Mouse (Mus musculus): Measurements from ENCODE around the gene Pbx4. TPM values are rescaled to one million over a fixed set of nuclear protein-coding genes. Genes with fewer than 3 reads are reported as not detected.

The Pbx4 gene
- polyA plus RNA-seq, 1 experiment from 2014 or later: 2.0 TPM

- ATAC-seq (ENCODE audit: low read depth): no peak
- no peaks in the 10 kb centered on the region for H3K9me3 ChIP-seq (replicated peaks; ENCODE audit: control insufficient read depth, low read length)
- no peaks in the 10 kb centered on the region for H3K4me1 ChIP-seq (ENCODE audit: control insufficient read depth, low read depth, low read length)
- no peak overlapping the region for H3K4me2 ChIP-seq (ENCODE audit: low read depth, low read length)
- 40% methylated on average over 10 of the region's 10 CpGs for WGBS (ENCODE audit: insufficient replicate concordance)
- H3K27ac ChIP-seq (ENCODE audit: low read length): no peak overlapping the region
- no peak overlapping the region for H3K9ac ChIP-seq (ENCODE audit: low read depth, low read length)
- H3K4me3 ChIP-seq (ENCODE audit: low read depth, low read length): no peak overlapping the region
- H3K27me3 ChIP-seq (ENCODE audit: control insufficient read depth, insufficient read depth, low read depth, low read length): peaks cover 22% of the 10 kb centered on the region
- no peaks in the 10 kb centered on the region for H3K36me3 ChIP-seq (ENCODE audit: control insufficient read depth, insufficient read depth)
Observed at GRCm38 (mm10) chr8:69876097-69876496, 43.8 kb downstream of the Pbx4 start.

GRCm38 (mm10) chr8:69876967-69877366, 44.7 kb downstream of the Pbx4 start:
- Histone ChIP-seq H3K27ac (ENCODE audit: low read length) (no peak overlapping the region), H3K27me3 (ENCODE audit: control insufficient read depth, insufficient read depth, low read depth, low read length) (peaks cover 30% of the 10 kb centered on the region), H3K4me1 (ENCODE audit: control insufficient read depth, low read depth, low read length) (peaks cover 5% of the 10 kb centered on the region), H3K9ac (ENCODE audit: low read depth, low read length) (no peak overlapping the region), H3K36me3 (ENCODE audit: control insufficient read depth, insufficient read depth) (no peaks in the 10 kb centered on the region), H3K4me3 (ENCODE audit: low read depth, low read length) (no peak overlapping the region), H3K4me2 (ENCODE audit: low read depth, low read length) (no peak overlapping the region), H3K9me3 (replicated peaks; ENCODE audit: control insufficient read depth, low read length) (no peaks in the 10 kb centered on the region; the same call in 1 of the 2 replicates)
- no peak for ATAC-seq (ENCODE audit: low read depth)
- WGBS (ENCODE audit: insufficient replicate concordance): 66% methylated on average over 10 of the region's 10 CpGs

GRCm38 (mm10) chr8:69877396-69877795, 45.1 kb downstream of the Pbx4 start:
- H3K9ac ChIP-seq (ENCODE audit: low read depth, low read length): no peak overlapping the region
- no peak overlapping the region for H3K27ac ChIP-seq (ENCODE audit: low read length)
- H3K27me3 ChIP-seq (ENCODE audit: control insufficient read depth, insufficient read depth, low read depth, low read length): peaks cover 35% of the 10 kb centered on the region
- WGBS (ENCODE audit: insufficient replicate concordance): 58% methylated on average over 4 of the region's 4 CpGs
- H3K9me3 ChIP-seq (replicated peaks; ENCODE audit: control insufficient read depth, low read length): no peaks in the 10 kb centered on the region; the same call in 1 of the 2 replicates
- peaks cover 8% of the 10 kb centered on the region for H3K4me1 ChIP-seq (ENCODE audit: control insufficient read depth, low read depth, low read length)
- no peak for ATAC-seq (ENCODE audit: low read depth)
- no peaks in the 10 kb centered on the region for H3K36me3 ChIP-seq (ENCODE audit: control insufficient read depth, insufficient read depth)
- H3K4me2 ChIP-seq (ENCODE audit: low read depth, low read length): no peak overlapping the region
- no peak overlapping the region for H3K4me3 ChIP-seq (ENCODE audit: low read depth, low read length)

DNA sequence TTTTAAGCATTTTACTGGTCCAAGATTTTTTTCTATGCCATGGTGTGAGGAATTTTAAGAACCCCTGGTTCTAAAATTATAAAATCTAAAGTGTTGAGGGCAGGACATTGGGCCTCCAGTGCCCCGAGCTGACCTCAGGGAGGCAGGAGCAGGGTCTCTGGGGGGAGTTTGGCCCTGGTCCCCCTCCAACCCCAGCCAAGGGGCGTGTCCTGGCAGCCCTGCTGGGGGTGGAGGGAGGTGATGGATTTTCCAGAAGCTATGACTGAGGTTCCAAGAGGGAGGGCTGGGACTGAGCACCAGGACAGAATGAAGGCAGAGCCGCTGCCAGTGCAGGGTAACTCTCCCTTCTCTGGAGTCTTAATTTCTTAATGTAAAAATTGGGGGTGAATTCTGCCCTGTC, 45.7 kb downstream of the Pbx4 start:
- ATAC-seq (ENCODE audit: low read depth): no peak
- 47% methylated on average over 3 of the region's 3 CpGs for WGBS (ENCODE audit: insufficient replicate concordance)
- Histone ChIP-seq H3K9me3 (replicated peaks; ENCODE audit: control insufficient read depth, low read length) (no peaks in the 10 kb centered on the region; the same call in 1 of the 2 replicates), H3K27ac (ENCODE audit: low read length) (no peak overlapping the region), H3K4me3 (ENCODE audit: low read depth, low read length) (no peak overlapping the region), H3K27me3 (ENCODE audit: control insufficient read depth, insufficient read depth, low read depth, low read length) (peaks cover 41% of the 10 kb centered on the region), H3K4me1 (ENCODE audit: control insufficient read depth, low read depth, low read length) (peaks cover 8% of the 10 kb centered on the region), H3K9ac (ENCODE audit: low read depth, low read length) (no peak overlapping the region), H3K4me2 (ENCODE audit: low read depth, low read length) (no peak overlapping the region), H3K36me3 (ENCODE audit: control insufficient read depth, insufficient read depth) (no peaks in the 10 kb centered on the region)

DNA sequence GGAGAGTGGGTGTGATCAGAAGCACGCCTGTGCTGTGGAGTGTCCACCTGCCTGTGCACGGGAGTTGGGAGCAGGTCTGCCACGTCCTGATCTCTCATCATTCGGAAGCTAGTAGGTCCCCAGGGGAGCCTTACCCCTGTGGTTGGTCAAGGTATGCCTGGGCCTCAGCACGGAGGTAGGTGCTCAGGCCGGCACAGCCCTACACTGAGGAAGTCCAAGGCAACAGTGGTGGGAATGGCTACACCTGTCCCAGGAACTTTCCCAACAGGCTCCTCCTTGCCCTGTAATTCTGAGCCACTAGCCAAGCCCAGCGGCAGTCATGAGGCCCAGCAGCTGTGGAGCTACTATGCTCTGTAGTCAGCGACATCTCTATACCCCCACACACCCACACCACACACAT, 47.4 kb downstream of the Pbx4 start:
- H3K36me3 ChIP-seq (ENCODE audit: control insufficient read depth, insufficient read depth): no peaks in the 10 kb centered on the region
- no peak overlapping the region for H3K4me3 ChIP-seq (ENCODE audit: low read depth, low read length)
- 44% methylated on average over 8 of the region's 8 CpGs for WGBS (ENCODE audit: insufficient replicate concordance)
- ATAC-seq (ENCODE audit: low read depth): no peak
- peaks cover 8% of the 10 kb centered on the region for H3K4me1 ChIP-seq (ENCODE audit: control insufficient read depth, low read depth, low read length)
- no peak overlapping the region for H3K9ac ChIP-seq (ENCODE audit: low read depth, low read length)
- H3K27ac ChIP-seq (ENCODE audit: low read length): no peak overlapping the region
- H3K4me2 ChIP-seq (ENCODE audit: low read depth, low read length): no peak overlapping the region
- H3K9me3 ChIP-seq (replicated peaks; ENCODE audit: control insufficient read depth, low read length): no peaks in the 10 kb centered on the region; the same call in 1 of the 2 replicates
- H3K27me3 ChIP-seq (ENCODE audit: control insufficient read depth, insufficient read depth, low read depth, low read length): peaks cover 57% of the 10 kb centered on the region

GRCm38 (mm10) chr8:69880841-69881240, 48.5 kb downstream of the Pbx4 start:
- Histone ChIP-seq H3K4me1 (ENCODE audit: control insufficient read depth, low read depth, low read length) (peaks cover 8% of the 10 kb centered on the region), H3K36me3 (ENCODE audit: control insufficient read depth, insufficient read depth) (no peaks in the 10 kb centered on the region), H3K4me3 (ENCODE audit: low read depth, low read length) (no peak overlapping the region), H3K9ac (ENCODE audit: low read depth, low read length) (no peak overlapping the region), H3K27me3 (ENCODE audit: control insufficient read depth, insufficient read depth, low read depth, low read length) (peaks cover 69% of the 10 kb centered on the region), H3K4me2 (ENCODE audit: low read depth, low read length) (no peak overlapping the region), H3K27ac (ENCODE audit: low read length) (no peak overlapping the region), H3K9me3 (replicated peaks; ENCODE audit: control insufficient read depth, low read length) (no peaks in the 10 kb centered on the region; the same call in 1 of the 2 replicates)
- 13% methylated on average over 37 of the region's 37 CpGs for WGBS (ENCODE audit: insufficient replicate concordance)
- ATAC-seq (ENCODE audit: low read depth): no peak

GRCm38 (mm10) chr8:69881261-69881865, 49.1 kb downstream of the Pbx4 start:
- Histone ChIP-seq H3K9me3 (replicated peaks; ENCODE audit: control insufficient read depth, low read length) (no peaks in the 10 kb centered on the region; the same call in 1 of the 2 replicates), H3K27me3 (ENCODE audit: control insufficient read depth, insufficient read depth, low read depth, low read length) (peaks cover 74% of the 10 kb centered on the region), H3K4me2 (ENCODE audit: low read depth, low read length) (peak overlapping the region; percentile 52), H3K36me3 (ENCODE audit: control insufficient read depth, insufficient read depth) (no peaks in the 10 kb centered on the region), H3K4me3 (ENCODE audit: low read depth, low read length) (peak overlapping the region; percentile 44), H3K27ac (ENCODE audit: low read length) (no peak overlapping the region), H3K4me1 (ENCODE audit: control insufficient read depth, low read depth, low read length) (peaks cover 8% of the 10 kb centered on the region), H3K9ac (ENCODE audit: low read depth, low read length) (no peak overlapping the region)
- no peak for ATAC-seq (ENCODE audit: low read depth)
- 20% methylated on average over 79 of the region's 79 CpGs for WGBS (ENCODE audit: insufficient replicate concordance)

- Histone ChIP-seq H3K36me3 (ENCODE audit: control insufficient read depth, insufficient read depth) (no peaks in the 10 kb centered on the region), H3K4me1 (ENCODE audit: control insufficient read depth, low read depth, low read length) (peaks cover 8% of the 10 kb centered on the region), H3K27me3 (ENCODE audit: control insufficient read depth, insufficient read depth, low read depth, low read length) (peaks cover 83% of the 10 kb centered on the region), H3K4me2 (ENCODE audit: low read depth, low read length) (peak overlapping the region; percentile 52), H3K4me3 (ENCODE audit: low read depth, low read length) (peak overlapping the region; percentile 44), H3K9ac (ENCODE audit: low read depth, low read length) (no peak overlapping the region), H3K27ac (ENCODE audit: low read length) (no peak overlapping the region), H3K9me3 (replicated peaks; ENCODE audit: control insufficient read depth, low read length) (no peaks in the 10 kb centered on the region; the same call in 1 of the 2 replicates)
- ATAC-seq (ENCODE audit: low read depth): peak; percentile 38; the same call in 1 of the 2 replicates
- WGBS (ENCODE audit: insufficient replicate concordance): 8% methylated on average over 99 of the region's 103 CpGs
Observed at GRCm38 (mm10) chr8:69882021-69882756, 49.9 kb downstream of the Pbx4 start.
